Mouse (Mus musculus) stomach, embryonic 16.5 days (tissue): ENCODE measurements around the gene Anks1b. TPM values are rescaled to one million over a fixed set of nuclear protein-coding genes. Genes with fewer than 3 reads are reported as not detected.

Source experiments
- ATAC-seq: fragments of 200-750 bp; cut with Nextera tagmentation; 2 replicates; pipeline ENCODE4 v1.8.0; 2017; ENCODE audit warnings: moderate number of reproducible peaks, moderate TSS enrichment; ENCODE audit not compliant: insufficient read depth, low FRiP score
- H3K27ac ChIP-seq: fragments of 300-500 bp; sonication (generic); 2 replicates; pipeline ENCODE4 v1.5.1; 2014; ENCODE audit warnings: low read length
- H3K27me3 ChIP-seq: fragments of 300-500 bp; sonication (generic); 2 replicates; pipeline ENCODE4 v1.6.1; 2014; ENCODE audit warnings: low read length, control low read depth, mixed read lengths; ENCODE audit not compliant: control insufficient read depth, insufficient read depth
- H3K36me3 ChIP-seq: fragments of 300-500 bp; sonication (generic); 2 replicates; pipeline ENCODE4 v1.6.1; 2014; ENCODE audit warnings: low read length; ENCODE audit not compliant: control insufficient read depth, insufficient read depth
- H3K4me1 ChIP-seq: fragments of 300-500 bp; sonication (generic); 2 replicates; pipeline ENCODE4 v1.6.1; 2014; ENCODE audit warnings: low read length, control low read depth, mixed read lengths; ENCODE audit not compliant: control insufficient read depth, insufficient read depth
- H3K4me2 ChIP-seq: fragments of 300-500 bp; sonication (generic); 2 replicates; pipeline ENCODE4 v1.6.1; 2014; ENCODE audit warnings: low read depth, low read length, mixed read lengths
- H3K4me3 ChIP-seq: fragments of 300-500 bp; sonication (generic); replicated peaks from 2 replicates; pipeline ENCODE4 v1.5.1; 2014; ENCODE audit warnings: mild to moderate bottlenecking, low read length
- H3K9ac ChIP-seq: fragments of 300-500 bp; sonication (generic); 2 replicates; pipeline ENCODE4 v1.6.1; 2014; ENCODE audit warnings: low read length
- H3K9me3 ChIP-seq: fragments of 300-500 bp; sonication (generic); replicated peaks from 2 replicates; pipeline ENCODE4 v1.6.1; 2016; ENCODE audit warnings: low read length, control low read depth; ENCODE audit not compliant: control insufficient read depth
- WGBS: fragments of 180-500 bp; shearing (Covaris S2); extraction: QIAGEN DNeasy Blood & Tissue Kit; methylation state at CpG from one replicate; pipeline ENCODE4 v1.1.7; 2014; 5-methylcytosine and 5-hydroxymethylcytosine counted together
- polyA plus RNA-seq: library from polyadenylated mRNA; unstranded; fragments of >200 nt; fragmentation: Nextera tagmentation; extraction: Ambion mirVana; gene quantifications from 2 replicates; pipeline ENCODE4 v1.2.1, GENCODE M21; 2015

The Anks1b gene
- polyA plus RNA-seq, 1 experiment from 2014 or later: 1.4 TPM

DNA sequence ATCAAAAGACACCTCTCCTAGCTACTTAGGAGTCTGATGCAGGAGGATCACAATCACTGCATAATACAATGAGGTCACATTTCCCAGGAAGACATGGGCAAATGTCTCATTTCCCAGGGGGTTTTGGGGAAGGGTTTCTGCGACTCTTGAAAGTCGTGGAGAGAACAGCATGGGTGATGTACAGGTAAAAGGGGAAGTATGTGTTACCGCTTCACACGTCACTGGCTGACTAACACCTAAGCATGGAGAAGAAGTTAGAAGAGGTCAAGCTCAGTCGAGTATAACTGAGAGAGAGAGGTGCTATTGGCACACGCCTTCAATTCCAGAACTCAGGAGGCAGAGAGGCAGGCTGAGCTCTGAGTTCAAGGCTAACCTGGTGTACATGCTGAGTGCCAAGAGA is 1117.0 kb downstream of the Anks1b start:
- H3K4me2 ChIP-seq: no peak overlapping the region
- WGBS: 89% methylated on average over 6 of the region's 6 CpGs
- H3K27me3 ChIP-seq: no peaks in the 10 kb centered on the region
- H3K36me3 ChIP-seq: 0 out of 2 replicates have a peak, but pooled peaks cover 4% of the 10 kb centered on the region
- no peak for ATAC-seq
- H3K9me3 ChIP-seq: no peaks in the 10 kb centered on the region
- no peak overlapping the region for H3K27ac ChIP-seq
- H3K4me3 ChIP-seq: no peak overlapping the region
- H3K4me1 ChIP-seq: no peaks in the 10 kb centered on the region
- no peak overlapping the region for H3K9ac ChIP-seq

DNA sequence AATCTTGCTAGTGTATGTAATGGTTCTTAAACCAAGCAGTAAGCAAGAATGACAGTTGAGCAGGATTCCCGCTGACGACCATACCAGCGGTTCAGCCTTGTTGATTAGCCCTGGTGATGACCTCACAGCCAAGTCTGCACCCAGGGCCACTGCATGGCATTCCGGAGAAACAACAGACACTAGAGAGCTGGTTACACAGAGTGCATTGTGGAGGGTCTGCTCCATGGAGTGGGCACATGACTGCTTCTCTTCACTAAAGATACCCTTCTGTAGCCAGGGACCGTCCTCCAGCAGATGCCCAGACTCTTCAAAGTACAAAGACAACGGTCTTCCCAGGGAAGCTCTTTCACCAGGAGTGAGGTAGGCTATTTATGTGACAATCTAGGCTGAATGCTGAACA is 1118.9 kb downstream of the Anks1b start:
- no peaks in the 10 kb centered on the region for H3K27me3 ChIP-seq
- no peak for ATAC-seq
- 87% methylated on average over 6 of the region's 6 CpGs for WGBS
- no peak overlapping the region for H3K9ac ChIP-seq
- H3K4me1 ChIP-seq: no peaks in the 10 kb centered on the region
- H3K27ac ChIP-seq: no peak overlapping the region
- no peak overlapping the region for H3K4me2 ChIP-seq
- no peak overlapping the region for H3K4me3 ChIP-seq
- 0 out of 2 replicates have a peak, but pooled peaks cover 8% of the 10 kb centered on the region for H3K36me3 ChIP-seq
- no peaks in the 10 kb centered on the region for H3K9me3 ChIP-seq

- Histone ChIP-seq H3K4me3 (no peak overlapping the region), H3K9ac (no peak overlapping the region), H3K27me3 (no peaks in the 10 kb centered on the region), H3K27ac (no peak overlapping the region), H3K36me3 (0 out of 2 replicates have a peak, but pooled peaks cover 8% of the 10 kb centered on the region), H3K4me2 (no peak overlapping the region), H3K9me3 (no peaks in the 10 kb centered on the region), H3K4me1 (no peaks in the 10 kb centered on the region)
- no peak for ATAC-seq
- 87% methylated on average over 5 of the region's 5 CpGs for WGBS
These were observed 1120.6 kb downstream of the Anks1b start for GRCm38 (mm10) chr10:90993869-90994268.

GRCm38 (mm10) chr10:90999899-91000298 is 1126.6 kb downstream of the Anks1b start:
- no peak overlapping the region for H3K27ac ChIP-seq
- no peaks in the 10 kb centered on the region for H3K9me3 ChIP-seq
- 83% methylated on average over 5 of the region's 5 CpGs for WGBS
- H3K27me3 ChIP-seq: no peaks in the 10 kb centered on the region
- no peaks in the 10 kb centered on the region for H3K4me1 ChIP-seq
- 0 out of 2 replicates have a peak, but pooled peaks cover 4% of the 10 kb centered on the region for H3K36me3 ChIP-seq
- no peak for ATAC-seq
- H3K4me3 ChIP-seq: no peak overlapping the region
- no peak overlapping the region for H3K9ac ChIP-seq
- H3K4me2 ChIP-seq: no peak overlapping the region

DNA sequence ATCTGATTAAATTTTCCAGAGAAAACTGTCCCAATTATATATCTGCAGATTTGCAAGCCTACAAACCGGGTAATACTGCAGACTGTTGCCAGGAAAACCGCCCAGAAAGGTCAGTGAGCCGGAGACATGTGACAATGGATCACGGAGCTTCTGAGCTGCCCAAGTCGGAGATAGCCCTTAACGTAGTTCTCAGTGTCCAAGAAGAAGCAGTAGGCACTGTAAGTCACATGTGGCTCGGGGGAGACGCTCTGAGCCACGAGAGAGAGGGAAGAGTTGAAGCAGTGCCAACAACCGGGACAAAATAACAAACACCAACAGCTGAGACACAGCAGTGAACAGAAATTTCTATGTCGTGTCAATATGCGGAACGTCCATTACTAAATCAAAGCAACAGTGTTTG is 1128.1 kb downstream of the Anks1b start:
- Histone ChIP-seq H3K4me1 (no peaks in the 10 kb centered on the region), H3K9ac (no peak overlapping the region), H3K27ac (no peak overlapping the region), H3K27me3 (no peaks in the 10 kb centered on the region), H3K4me2 (no peak overlapping the region), H3K4me3 (no peak overlapping the region), H3K36me3 (0 out of 2 replicates have a peak, but pooled peaks cover 4% of the 10 kb centered on the region), H3K9me3 (no peaks in the 10 kb centered on the region)
- WGBS: 72% methylated on average over 13 of the region's 13 CpGs
- no peak for ATAC-seq

DNA sequence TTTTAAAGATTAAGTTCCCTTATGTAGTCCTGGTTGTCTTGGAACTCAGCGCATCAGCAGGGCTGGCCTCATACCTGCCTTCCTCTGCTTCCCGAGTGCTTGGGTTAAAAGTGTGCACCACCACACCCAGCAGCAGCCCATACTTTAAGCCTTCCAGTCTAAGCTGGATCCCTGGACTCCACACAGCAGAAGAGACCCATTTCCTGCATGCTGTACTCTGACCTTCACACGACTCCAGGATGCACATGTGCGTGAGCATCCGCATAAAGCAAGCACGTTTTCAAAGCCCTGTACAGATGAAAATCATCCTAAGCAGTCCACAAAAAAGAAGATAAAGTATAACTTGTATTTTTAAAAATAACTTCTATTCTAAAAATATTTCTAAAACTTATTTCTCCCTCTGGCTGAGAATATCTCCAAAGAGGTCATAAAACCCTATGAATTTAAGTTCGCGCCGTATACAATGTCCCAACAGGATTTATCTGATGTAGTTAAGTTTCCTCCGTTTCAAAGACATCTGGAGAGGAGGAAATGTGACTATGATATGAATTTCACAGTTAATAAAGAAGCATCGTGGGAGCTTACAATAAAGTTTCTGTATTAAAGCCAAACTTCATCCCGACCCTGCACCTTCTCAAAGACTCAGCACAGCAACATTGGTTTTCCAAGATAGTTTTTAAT is 1132.7 kb downstream of the Anks1b start:
- H3K27ac ChIP-seq: no peak overlapping the region
- H3K4me2 ChIP-seq: no peak overlapping the region
- no peaks in the 10 kb centered on the region for H3K36me3 ChIP-seq
- H3K9me3 ChIP-seq: no peaks in the 10 kb centered on the region
- H3K27me3 ChIP-seq: no peaks in the 10 kb centered on the region
- no peak overlapping the region for H3K9ac ChIP-seq
- H3K4me1 ChIP-seq: no peaks in the 10 kb centered on the region
- no peak for ATAC-seq
- H3K4me3 ChIP-seq: no peak overlapping the region
- WGBS: 78% methylated on average over 12 of the region's 12 CpGs

Other genes with a start within 250 kb of the Anks1b start
- gene Scyl2, start 187.2 kb upstream of the Anks1b start, polyA plus RNA-seq: 6.2 and 7.7 TPM in 2 replicates
- gene Actr6, start 141.2 kb upstream of the Anks1b start, polyA plus RNA-seq: 19.2 and 30.3 TPM in 2 replicates
- gene Uhrf1bp1l, start 128.5 kb upstream of the Anks1b start, polyA plus RNA-seq: 21.8 and 22.5 TPM in 2 replicates